Mouse (Mus musculus): ENCODE data around the gene Gm614.

GRCm38 (mm10) chrX:101289037-101289436, 25.2 kb upstream of the Gm614 start:
- no peak for TF ChIP-seq CTCF (IDR thresholded peaks at IDR 0.05; ENCODE audit: extremely low read depth, insufficient read depth, low read length)
- TF ChIP-seq POLR2A (IDR thresholded peaks at IDR 0.05; ENCODE audit: extremely low read depth, insufficient read depth, low read length) = no peak
